Mouse (Mus musculus): ENCODE measurements around the gene Kcnj2.

The Kcnj2 gene

DNA sequence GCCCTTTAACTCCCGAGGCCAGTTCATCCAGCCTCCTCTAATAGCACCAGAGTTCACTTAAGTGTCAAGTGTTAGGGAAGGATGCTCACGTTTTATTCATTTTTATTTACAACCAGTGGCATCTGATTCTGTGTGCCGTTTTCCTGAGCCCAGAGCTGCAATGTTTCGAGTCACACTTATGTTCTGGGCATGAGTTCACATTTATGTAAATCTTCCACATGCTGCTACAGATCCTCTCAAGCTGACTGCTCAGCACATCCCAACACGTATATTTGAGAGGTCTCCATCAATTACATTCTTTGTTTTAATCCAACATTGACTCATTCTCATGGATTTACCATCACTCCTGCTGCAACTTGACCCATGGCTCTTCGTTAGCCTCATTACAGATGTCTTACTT, 25.2 kb downstream of the Kcnj2 start:
- no peak for DNase-seq (ENCODE audit: low read depth, low spot score)

DNA sequence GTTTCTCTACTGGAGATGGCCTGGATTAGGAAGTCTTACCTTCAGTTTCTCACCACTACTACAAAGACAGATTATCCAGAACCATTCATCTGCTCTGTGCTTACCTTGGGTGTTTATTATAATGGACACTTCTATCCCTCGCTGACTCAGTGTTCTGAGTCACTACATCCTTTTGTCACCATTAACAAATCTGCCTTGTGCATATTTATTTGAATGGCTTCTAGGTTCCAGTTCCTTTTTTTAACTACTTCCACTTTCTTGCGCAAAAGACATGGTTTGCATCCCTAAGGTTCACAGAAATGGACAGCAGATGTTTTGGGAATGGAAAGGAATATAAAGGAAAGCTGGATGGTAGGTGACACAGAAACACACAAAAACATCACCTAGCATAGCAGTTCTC, 27.0 kb downstream of the Kcnj2 start:
- no peak for DNase-seq (ENCODE audit: low read depth, low spot score)

DNA sequence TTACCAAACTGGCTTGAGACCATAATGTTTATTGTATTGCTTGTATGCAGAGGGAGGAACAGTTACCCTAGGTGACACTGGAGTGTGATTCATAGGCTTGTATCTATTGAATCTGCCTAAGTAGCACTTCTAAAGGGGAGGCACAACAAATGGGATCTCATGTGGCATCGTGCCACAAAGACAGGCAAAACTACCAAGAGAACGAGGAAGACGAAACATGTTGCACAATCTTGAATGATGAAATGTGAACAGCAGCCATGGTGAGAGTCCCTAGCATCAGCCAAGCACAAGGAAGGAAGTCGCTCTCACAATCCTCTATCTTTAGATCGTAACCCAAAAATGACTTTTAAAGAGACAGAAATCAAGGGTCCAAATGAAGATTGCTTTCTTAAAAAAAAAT, 30.6 kb downstream of the Kcnj2 start:
- DNase-seq (ENCODE audit: low read depth, low spot score): no peak

DNA sequence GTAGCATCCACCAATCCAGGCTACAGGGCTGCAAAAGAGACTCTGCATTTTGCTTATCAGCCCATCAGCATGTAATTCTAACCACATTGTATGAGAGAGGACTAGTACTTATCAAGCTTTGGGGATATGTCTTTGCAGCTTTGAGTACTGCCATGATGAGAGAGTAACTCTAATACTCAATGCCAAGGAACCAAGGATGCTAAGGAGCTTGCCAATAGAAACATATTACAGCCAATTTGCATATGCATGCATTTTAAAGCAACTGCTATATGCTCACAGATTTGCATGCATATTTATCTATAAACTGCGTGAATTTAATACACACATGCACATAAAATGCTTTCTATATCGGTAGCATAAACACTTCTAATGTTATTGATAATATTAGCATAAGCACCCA, 34.2 kb downstream of the Kcnj2 start:
- DNase-seq (ENCODE audit: low read depth, low spot score): no peak

DNA sequence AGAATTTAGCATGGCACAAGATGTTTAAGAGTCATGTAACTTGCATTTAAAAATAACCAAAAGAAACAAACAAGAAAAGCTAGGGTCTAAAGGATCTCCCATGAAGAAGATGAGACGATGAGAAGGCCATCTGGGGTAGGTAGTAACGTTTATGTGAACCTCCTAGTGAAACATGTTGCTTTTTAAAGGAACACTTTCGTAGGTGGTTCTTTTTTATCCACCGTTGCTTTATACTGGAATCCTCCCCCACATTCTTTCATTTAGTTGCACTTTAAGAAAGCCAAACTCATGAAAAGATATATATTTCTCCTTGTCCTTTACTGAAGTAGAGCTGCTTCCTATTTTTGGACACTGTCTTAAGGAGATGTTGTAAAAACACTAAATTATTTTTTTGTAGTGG, 34.7 kb downstream of the Kcnj2 start:
- DNase-seq (ENCODE audit: low read depth, low spot score): peak; percentile 82

DNA sequence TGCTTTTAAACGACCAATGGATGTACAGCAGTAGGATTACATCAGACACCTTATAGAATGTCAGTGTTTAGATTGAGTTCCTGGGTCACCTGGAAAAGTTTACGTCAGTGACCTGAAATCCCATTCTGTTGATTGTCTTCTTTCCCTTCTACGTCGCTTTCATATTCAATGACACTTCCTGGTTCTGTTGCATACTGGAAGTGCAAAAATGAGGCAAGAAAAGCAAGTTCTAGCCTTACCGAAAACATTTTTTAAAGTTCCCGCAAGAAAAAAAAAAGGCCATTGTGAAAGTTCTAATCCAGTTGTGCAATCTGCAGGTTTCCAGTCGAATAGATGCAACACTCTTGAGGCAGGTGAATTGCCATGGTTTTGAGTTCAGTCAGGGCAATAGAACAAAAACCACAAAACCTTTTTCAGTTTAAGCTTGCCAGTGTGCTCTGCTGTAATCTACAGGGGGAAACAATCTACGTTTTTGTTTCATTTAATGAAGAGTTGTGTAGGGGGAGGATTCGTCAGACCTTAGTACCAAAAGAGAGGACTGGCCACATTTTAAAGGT, 35.7 kb downstream of the Kcnj2 start:
- no peak for DNase-seq (ENCODE audit: low read depth, low spot score)

DNA sequence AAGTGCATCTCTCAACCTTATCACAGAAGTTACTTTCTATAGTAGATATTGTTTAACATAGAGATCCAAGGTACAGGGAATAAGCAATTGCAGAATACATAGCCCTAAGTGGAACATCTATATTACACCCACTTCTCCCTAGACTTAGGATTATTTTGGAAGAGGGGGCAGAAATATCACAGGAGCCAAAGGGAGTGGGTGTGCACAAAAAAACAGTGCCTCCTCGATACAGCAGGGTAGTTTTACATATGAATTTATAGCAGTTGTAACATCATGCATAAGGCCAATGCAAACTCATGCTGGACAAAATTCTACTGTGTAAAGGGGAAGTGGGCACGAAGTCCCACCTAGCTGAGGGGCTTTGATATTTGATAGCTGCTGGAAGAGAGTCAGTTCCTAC, 38.5 kb downstream of the Kcnj2 start:
- peak; percentile 77 for DNase-seq (ENCODE audit: low read depth, low spot score)

DNA sequence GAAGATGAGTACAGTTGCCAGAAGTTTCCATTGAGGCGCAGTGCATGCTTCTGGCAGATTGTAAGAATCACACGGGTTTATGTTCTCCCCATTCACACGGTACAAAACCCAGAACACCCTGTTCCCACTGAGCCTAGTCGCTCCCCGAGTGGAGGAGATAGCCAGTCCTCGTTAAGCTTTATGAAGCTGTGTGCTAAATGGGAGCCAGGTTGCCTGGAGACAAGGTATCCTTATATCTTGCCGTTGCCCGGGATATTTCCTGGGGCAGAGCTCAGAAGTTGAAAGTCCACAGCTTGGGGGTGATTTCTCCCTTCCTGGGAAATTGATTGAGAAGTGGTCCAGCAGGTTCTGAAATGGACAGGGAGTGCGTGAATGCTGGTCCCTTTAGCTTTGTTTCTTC, 42.2 kb downstream of the Kcnj2 start:
- no peak for DNase-seq (ENCODE audit: low read depth, low spot score)

DNA sequence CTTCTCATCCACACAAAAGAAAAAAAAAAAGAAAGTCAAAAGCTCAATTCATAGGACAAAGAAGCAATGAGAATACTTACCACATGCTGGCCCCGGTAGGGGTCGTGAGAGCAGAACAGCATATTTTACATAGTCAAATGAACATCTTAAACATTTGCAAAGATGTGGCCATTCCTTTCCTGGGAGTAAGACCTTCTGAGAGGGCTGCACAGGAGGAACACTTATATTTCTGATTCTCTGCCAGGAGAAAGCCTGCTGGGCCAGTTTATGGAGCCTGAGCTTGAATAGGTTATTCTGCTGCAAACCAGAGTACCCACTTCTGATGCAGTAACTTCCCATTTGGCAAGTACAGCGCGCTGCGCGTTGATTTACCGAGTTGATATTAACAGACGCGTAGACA, 55.5 kb downstream of the Kcnj2 start:
- DNase-seq (ENCODE audit: low read depth, low spot score): no peak

DNA sequence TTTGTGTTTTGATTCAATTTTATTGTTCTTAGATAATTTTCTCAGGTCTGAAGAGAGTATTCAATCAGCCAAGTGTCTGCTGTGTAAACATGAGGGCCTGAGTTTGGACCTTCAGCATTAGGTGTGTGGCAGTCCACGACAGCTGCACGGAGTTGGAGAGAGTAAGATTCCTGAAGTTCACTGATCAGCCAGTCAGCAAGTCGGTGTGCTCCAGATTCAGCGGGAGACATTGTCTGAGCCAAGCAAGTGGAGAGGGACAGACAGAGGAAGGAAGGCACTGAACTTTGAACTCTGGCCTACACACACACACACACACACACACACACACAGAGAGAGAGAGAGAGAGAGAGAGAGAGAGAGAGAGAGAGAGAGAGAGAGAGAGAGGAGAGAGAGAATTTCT, 57.4 kb downstream of the Kcnj2 start:
- DNase-seq (ENCODE audit: low read depth, low spot score): no peak

DNA sequence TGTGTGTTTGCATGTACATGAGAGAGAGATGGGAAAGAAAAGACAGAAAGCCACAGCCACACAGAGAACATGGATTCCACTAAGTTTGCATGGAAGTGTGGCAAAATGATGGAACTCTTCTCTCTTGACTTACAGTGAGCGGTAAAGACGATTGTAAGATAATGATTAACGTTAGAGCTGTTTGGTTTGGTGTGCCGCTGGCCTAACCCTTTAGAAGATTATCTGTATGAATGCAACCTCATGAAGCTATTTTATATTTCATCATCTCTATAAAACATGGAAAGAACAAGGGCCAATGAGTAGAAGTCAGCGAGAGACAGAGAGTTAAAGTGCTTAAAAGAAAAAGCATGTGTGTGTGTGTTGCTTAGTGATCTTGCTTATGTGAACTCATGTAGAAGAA, 60.0 kb downstream of the Kcnj2 start:
- no peak for DNase-seq (ENCODE audit: low read depth, low spot score)

Data from telencephalon, adult 2 months (tissue).